Mouse (Mus musculus): ENCODE measurements around the gene Camsap3.

DNA sequence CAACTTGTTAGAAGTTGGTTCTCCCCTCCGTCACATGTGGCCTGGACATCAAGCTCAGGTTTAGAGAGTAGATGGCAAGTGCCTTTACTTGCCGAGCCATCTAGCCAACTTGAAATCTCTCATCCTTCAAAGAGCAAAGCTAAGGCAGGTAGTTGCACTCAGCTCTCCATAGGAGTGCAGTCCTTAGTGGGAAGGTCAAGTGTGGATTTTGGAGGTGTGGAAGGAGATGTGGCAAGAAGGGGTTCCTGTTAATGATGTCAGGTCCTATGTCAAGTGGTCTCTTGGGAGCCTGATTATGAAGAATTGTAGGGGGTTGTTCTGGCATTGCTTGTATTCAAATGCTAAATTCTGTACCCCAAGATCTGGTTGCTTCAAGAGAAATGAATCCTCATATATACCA, 7.4 kb downstream of the Camsap3 start:
- TF ChIP-seq ZNF384 (IDR thresholded peaks at IDR 0.05; ENCODE audit: low read depth, low read length) (no peak), ZKSCAN1 (IDR thresholded peaks at IDR 0.05; ENCODE audit: low read depth, low read length) (no peak), MYB (IDR thresholded peaks at IDR 0.05; ENCODE audit: low read depth, low read length) (no peak)
